Mouse (Mus musculus): Measurements from ENCODE around the gene Myo1a.

Myo1a gene

DNA sequence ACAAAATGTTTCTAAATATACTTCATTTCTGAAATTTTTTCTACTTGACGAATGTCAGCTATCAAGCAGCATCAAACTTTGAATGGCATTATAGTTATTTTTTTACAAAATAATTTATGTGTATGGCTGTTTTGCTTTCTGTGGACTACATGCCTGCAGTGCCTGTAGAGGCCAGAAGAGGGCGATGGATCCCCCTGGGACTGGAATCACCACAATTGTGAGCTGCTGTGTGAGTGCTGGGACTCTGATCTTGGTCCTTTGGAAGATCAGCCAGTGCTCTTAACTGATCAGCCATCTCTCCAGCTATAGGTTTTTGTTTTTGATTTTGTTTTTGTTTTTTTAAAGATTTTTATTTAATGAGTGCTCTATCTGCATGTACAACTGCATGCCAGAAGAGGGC lies 33.7 kb upstream of the Myo1a start:
- in situ Hi-C loops (cut with MboI; ENCODE audit: low pct_unique_long_range_greater_than_20kb in 1 of 2, low sequenced_read_pairs in 2 of 2, unreplicated experiment in 1 of 2) = no loop called here

- in situ Hi-C loops (cut with MboI; ENCODE audit: low pct_unique_long_range_greater_than_20kb in 1 of 2, low sequenced_read_pairs in 2 of 2, unreplicated experiment in 1 of 2) = no loop called here
Measured at GRCm38 (mm10) chr10:127674046-127674655, 30.8 kb upstream of the Myo1a start.

GRCm38 (mm10) chr10:127674794-127675522 lies 30.0 kb upstream of the Myo1a start:
- in situ Hi-C loops (cut with MboI; ENCODE audit: low pct_unique_long_range_greater_than_20kb in 1 of 2, low sequenced_read_pairs in 2 of 2, unreplicated experiment in 1 of 2) = no loop called here

- in situ Hi-C loops (cut with MboI; ENCODE audit: low pct_unique_long_range_greater_than_20kb in 1 of 2, low sequenced_read_pairs in 2 of 2, unreplicated experiment in 1 of 2) = no loop called here
Measured at GRCm38 (mm10) chr10:127675859-127676398, 29.0 kb upstream of the Myo1a start.

- in situ Hi-C loops (cut with MboI; ENCODE audit: low pct_unique_long_range_greater_than_20kb in 1 of 2, low sequenced_read_pairs in 2 of 2, unreplicated experiment in 1 of 2) = no loop called here
Measured at GRCm38 (mm10) chr10:127676691-127677548, 28.1 kb upstream of the Myo1a start.

- in situ Hi-C loops (cut with MboI; ENCODE audit: low pct_unique_long_range_greater_than_20kb in 1 of 2, low sequenced_read_pairs in 2 of 2, unreplicated experiment in 1 of 2) = no loop called here
Measured at GRCm38 (mm10) chr10:127677591-127678336, 27.2 kb upstream of the Myo1a start.

- in situ Hi-C loops (cut with MboI; ENCODE audit: low pct_unique_long_range_greater_than_20kb in 1 of 2, low sequenced_read_pairs in 2 of 2, unreplicated experiment in 1 of 2) = no loop called here
Measured at GRCm38 (mm10) chr10:127679208-127679607, 25.8 kb upstream of the Myo1a start.

- in situ Hi-C loops (cut with MboI; ENCODE audit: low pct_unique_long_range_greater_than_20kb in 1 of 2, low sequenced_read_pairs in 2 of 2, unreplicated experiment in 1 of 2) = no loop called here
Measured at GRCm38 (mm10) chr10:127679881-127680280, 25.1 kb upstream of the Myo1a start.

GRCm38 (mm10) chr10:127682886-127683285 lies 22.1 kb upstream of the Myo1a start:
- in situ Hi-C loops (cut with MboI; ENCODE audit: low pct_unique_long_range_greater_than_20kb in 1 of 2, low sequenced_read_pairs in 2 of 2, unreplicated experiment in 1 of 2) = no loop called here

- in situ Hi-C loops (cut with MboI; ENCODE audit: low pct_unique_long_range_greater_than_20kb in 1 of 2, low sequenced_read_pairs in 2 of 2, unreplicated experiment in 1 of 2) = no loop called here
Measured at GRCm38 (mm10) chr10:127691053-127691452, 13.9 kb upstream of the Myo1a start.

DNA sequence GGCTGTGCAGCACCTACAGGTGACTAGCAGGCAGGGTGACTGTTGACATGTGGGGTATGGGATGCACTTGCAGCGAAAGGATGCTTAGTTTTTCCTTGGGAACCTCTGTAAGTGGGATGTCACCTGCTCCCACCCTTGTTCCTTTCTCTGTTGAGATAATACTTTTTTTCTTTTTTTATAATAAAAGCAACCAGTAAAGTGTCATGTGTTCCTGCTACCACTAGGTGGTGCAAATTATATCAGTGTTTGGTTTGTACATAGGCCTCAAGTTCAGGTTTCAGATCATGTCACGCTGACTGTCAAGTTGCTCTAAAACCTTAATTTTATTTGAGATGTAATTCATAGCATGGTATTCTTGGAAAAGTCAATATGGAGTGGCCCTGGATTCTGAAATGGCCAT lies 10.3 kb upstream of the Myo1a start:
- in situ Hi-C loops (cut with MboI; ENCODE audit: low pct_unique_long_range_greater_than_20kb in 1 of 2, low sequenced_read_pairs in 2 of 2, unreplicated experiment in 1 of 2) = no loop called here

GRCm38 (mm10) chr10:127695775-127696174 lies 9.2 kb upstream of the Myo1a start:
- in situ Hi-C loops (cut with MboI; ENCODE audit: low pct_unique_long_range_greater_than_20kb in 1 of 2, low sequenced_read_pairs in 2 of 2, unreplicated experiment in 1 of 2) = no loop called here

DNA sequence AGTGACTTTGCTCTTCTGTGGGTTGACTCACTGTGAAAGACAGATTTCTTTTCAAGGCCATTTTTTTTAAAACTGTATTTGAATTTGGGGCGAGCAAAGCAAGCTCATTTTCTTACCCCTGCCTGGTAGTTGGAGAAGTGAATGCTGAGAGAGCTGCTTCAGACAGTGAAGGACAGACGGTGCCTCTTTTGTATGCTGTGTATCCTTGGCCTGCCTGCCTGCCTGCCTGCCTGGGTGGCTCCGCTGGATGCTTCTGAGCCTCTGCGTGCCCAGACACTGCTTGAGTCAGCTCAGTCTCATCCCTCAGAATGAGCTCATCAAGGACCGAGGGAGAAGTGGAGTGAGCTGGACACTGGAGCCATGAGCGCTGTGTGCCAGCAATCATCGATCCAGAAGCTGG lies 6.0 kb upstream of the Myo1a start:
- in situ Hi-C loops (cut with MboI; ENCODE audit: low pct_unique_long_range_greater_than_20kb in 1 of 2, low sequenced_read_pairs in 2 of 2, unreplicated experiment in 1 of 2) = no loop called here

- in situ Hi-C loops (cut with MboI; ENCODE audit: low pct_unique_long_range_greater_than_20kb in 1 of 2, low sequenced_read_pairs in 2 of 2, unreplicated experiment in 1 of 2) = no loop called here
Measured at GRCm38 (mm10) chr10:127703299-127703698, 1.7 kb upstream of the Myo1a start.

DNA sequence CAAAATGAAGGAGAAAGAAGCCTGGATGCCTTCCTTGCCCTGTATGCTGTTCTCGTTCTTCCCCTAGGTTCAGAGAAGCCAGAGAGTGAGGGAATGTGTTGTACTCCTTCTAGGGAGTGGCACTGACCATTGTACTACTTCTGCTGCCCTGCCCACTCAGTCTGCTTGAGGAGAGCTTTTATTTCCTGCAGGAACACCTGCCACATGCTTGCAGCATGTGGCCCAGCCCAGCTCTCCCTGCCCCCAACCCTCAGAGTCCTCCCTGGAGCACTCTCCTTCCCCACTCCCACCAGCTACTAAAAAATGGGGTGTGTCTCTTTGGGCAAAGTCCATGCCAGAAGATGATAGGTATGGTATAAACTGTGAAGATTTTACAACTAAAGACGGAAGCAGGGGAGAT lies 677 bp upstream of the Myo1a start:
- in situ Hi-C loops (cut with MboI; ENCODE audit: low pct_unique_long_range_greater_than_20kb in 1 of 2, low sequenced_read_pairs in 2 of 2, unreplicated experiment in 1 of 2) = no loop called here

DNA sequence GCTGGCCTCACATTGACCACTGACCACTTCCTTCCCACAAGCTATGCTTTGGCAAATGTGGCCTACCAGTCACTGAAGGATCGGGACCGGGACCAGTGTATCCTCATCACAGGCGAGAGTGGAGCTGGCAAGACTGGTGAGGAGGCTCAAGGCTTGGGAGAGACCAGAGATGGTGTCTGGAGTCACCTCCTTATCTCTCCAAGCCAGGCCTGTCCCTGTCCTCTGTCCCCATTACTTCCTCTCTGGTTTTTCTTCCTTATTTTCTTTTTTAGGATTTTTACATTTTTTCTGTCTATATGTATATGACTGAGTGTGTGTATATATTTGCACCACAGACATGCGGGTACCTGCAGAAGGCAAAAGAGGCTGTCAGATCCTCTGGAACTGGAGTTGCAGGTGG lies 813 bp downstream of the Myo1a start:
- in situ Hi-C loops (cut with MboI; ENCODE audit: low pct_unique_long_range_greater_than_20kb in 1 of 2, low sequenced_read_pairs in 2 of 2, unreplicated experiment in 1 of 2) = no loop called here

DNA sequence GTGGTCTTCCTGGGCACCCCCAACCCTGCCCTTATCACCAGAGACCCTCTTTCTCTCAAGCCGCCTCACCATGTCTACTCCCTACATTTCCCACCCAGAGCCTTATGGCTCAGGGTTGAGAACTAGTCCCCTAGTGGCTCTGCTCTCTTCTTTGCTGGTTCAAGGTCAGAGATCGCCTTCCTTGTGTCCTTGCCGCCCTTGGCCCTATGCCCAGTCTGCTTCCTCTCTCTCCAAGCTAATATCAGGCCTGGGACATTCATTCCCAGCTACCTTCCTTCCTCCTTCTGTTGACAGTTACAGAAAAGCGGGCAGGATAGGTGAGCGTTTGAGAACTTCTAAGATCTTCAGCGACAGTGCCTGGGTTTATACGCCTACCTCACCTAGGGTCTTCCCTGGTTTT lies 2.8 kb downstream of the Myo1a start:
- in situ Hi-C loops (cut with MboI; ENCODE audit: low pct_unique_long_range_greater_than_20kb in 1 of 2, low sequenced_read_pairs in 2 of 2, unreplicated experiment in 1 of 2) = no loop called here

DNA sequence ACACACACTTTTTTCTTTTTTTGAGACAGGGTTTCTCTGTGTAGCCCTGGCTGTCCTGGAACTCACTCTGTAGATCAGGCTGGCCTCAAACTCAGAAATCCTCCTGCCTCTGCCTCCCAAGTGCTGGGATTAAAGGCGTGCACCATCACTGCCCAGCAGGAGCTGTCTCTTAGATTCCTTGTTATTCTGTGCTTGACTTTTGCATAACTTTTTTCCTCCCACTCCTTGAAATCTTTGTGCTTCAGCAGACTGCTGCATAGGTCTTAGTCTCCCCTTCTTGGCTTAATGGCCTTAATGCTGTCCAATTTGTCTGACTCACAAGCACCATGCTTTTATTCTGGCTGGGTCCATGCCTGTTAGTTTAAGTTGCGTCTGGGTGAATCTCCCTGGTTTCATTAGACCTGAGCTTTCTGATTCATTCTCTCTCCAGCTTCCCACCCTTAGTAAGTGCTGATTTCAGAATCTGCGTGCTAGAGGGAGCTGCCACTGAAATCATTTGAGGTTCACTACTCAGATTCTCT lies 3.9 kb downstream of the Myo1a start:
- in situ Hi-C loops (cut with MboI; ENCODE audit: low pct_unique_long_range_greater_than_20kb in 1 of 2, low sequenced_read_pairs in 2 of 2, unreplicated experiment in 1 of 2) = no loop called here
